Mouse (Mus musculus): ENCODE results near the gene Tecpr2. TPM values are rescaled to one million over a fixed set of nuclear protein-coding genes. Genes with fewer than 3 reads are reported as not detected.
A peak's percentile ranks its signal among the peaks of the same experiment; 100 is the strongest.

Gene Tecpr2
- total RNA-seq, 2 experiments from 2014 or later = 5.1 to 6.6 TPM

DNA sequence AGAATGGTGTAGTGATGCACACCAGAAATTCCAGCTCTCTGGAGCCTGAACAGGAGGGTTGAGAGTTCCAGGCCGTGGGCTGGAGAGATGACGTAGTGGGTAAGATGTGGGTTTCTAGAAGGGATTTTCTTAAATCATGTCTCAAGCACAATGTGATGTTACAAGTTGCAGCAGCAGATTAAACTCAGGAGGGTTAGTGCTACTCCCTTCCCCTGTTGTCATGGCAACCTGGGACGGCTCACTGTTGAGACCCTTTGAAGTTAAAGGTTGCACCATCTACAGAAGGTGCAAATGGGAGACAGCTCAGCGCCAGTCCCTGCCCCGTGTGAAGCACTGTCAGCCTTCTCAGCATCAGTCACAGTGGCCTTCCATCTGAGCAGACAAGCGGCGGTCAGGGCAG lies 27.8 kb upstream of the Tecpr2 start:
- no peak for ATAC-seq (replicated peaks; ENCODE audit: poor library complexity, severe bottlenecking)

DNA sequence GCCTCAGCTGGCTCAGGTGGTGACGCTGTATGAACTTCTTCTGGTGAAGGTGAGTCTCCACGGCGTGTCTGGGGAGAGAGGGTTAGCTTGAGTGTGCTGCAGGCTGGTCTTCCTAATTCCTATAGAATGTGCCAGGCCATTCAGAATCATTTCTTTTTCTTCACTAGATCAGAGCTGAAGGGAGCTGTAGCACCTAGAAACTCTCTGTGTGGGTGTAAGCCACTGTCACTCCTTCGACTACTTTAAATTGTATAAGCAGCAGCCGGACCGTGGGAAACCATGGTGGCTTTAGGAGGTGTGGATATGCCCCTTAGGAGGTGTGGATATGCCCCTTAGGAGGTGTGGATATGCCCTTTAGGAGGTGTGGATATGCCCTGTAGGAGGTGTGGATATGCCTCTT lies 25.1 kb upstream of the Tecpr2 start:
- no peak for ATAC-seq (replicated peaks; ENCODE audit: poor library complexity, severe bottlenecking)

DNA sequence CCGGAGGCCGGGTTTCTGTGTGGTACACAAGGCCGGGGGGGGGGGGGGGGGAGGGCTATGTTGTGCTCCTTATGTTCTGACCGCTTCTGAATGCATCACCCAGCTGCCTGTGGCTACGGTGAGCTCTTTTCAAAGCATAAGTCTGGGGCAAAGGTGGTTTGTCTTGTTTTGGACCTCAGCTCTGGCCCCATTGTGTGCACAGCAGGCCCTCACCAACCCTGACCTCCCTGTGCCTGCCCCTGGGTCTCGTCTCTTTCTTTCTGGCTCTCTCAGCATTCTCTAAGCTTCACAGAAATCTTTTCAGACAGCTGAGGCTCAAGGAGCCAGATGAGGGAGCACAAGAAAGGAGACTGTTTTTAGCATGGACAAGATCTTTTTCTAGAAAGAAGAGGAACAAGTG lies 23.5 kb upstream of the Tecpr2 start:
- no peak for ATAC-seq (replicated peaks; ENCODE audit: poor library complexity, severe bottlenecking)

DNA sequence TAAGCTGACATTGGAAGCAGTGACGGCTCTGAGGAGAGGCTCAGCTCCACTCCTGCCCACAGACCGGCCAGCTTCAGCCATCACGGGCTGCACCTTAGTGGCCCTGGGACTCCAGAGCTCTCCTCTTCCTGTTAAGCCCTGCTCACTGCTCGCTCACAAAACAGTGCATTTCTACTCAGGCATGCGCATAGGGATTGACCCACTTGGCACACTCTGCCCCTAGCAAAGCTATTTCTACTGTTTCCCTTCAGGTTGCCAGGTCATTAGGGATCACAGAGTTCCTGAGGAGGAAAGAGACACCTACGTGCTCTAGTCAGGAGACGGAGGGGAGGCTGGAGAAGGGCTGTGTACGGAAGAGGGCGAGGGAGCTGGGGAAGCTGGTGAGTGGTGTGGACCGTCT lies 23.1 kb upstream of the Tecpr2 start:
- no peak for ATAC-seq (replicated peaks; ENCODE audit: poor library complexity, severe bottlenecking)

DNA sequence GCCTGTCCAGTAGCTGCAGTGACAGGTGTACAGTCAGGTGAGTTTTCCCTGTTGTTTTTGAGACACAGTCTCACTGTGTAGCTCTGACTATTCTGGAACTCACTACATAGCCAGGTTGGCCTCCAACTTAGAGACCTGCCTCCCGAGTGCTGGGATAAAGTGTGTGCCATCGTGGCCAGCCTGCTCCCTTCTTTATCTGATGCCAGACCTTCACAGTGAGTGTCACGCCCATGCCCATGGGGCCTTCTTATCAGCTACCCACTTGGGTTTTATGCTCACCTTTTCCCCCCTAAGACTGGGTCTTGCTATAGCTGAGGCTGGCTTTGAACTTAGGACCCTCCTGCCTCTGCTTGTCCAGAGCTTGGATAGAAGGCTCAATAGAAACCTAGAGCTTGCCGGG lies 19.0 kb upstream of the Tecpr2 start:
- no peak for ATAC-seq (replicated peaks; ENCODE audit: poor library complexity, severe bottlenecking)

DNA sequence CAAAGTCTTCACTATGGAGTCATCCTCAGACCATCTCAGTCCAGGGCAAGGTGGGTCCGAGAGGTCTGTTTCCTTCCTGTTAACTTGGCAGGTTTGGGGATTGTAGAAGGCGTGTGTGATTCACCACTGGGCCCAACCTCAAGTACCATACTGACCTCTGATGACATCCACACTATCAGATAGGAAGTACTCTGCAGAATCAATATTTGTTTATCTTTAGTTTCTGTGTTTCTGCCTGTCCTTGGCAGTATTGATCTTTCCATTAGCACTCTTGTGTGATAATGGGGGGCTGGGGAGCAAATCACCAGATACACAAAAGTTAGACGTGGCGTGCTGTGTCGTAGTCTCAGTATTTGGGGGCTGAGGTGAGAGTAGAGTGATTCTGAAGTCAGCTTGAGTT lies 17.8 kb upstream of the Tecpr2 start:
- ATAC-seq (replicated peaks; ENCODE audit: poor library complexity, severe bottlenecking) = no peak

DNA sequence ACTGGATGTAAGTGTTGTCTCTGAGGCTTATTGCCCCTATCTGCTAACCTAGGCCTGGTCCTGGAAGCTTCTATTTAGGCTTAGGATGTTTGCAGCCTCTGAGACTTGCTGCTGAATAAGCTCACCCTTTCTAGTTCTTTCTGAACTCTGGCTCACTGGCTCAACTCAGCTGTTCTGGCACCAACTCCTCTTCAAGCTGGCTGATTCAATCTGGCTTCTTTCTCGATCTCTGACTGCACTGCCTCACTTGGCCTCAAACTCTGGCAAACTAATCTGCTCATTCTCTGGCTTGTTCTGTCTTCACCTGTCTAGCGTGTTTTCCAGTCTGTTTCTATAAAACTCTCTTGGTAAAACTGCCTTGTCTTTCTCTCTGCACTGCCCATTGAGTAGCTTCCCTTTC lies 13.7 kb upstream of the Tecpr2 start:
- no peak for ATAC-seq (replicated peaks; ENCODE audit: poor library complexity, severe bottlenecking)

DNA sequence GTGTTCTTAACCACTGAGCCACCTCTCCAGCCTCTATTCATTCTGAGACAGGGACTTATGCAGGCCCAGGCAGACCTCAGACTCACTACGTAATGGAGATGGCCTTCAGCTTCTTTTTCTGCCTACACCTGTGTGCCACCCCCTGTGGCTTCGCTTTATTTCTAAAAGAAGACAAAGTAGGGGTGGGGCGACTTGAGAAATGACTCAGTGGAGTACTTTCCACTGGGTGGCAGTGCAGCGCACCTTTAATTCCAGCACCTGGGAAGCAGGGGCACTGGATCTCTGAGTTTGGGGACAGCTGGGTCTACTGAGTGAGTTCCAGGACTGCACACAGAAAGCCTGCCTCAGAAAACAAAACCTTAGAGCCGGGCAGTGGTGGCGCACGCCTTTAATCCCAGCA lies 6.8 kb upstream of the Tecpr2 start:
- ATAC-seq (replicated peaks; ENCODE audit: poor library complexity, severe bottlenecking) = no peak

DNA sequence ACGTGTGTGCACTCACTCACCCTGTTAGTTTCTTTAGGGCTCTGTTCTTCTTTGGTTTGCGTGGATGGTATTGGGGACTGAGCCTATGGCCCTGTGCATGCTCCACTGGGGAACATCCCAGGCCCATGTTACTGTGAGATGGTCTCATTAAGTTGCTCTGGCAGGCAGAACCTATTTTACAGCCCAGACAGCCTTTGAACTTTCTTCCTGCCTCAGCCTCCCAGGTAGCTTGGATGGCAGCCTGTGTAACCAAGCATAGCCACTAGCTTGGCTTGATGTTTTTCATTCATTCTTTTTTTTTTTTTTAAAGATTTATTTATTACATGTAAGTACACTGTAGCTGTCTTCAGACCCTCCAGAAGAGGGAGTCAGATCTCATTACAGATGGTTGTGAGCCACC lies 3.8 kb upstream of the Tecpr2 start:
- no peak for ATAC-seq (replicated peaks; ENCODE audit: poor library complexity, severe bottlenecking)

DNA sequence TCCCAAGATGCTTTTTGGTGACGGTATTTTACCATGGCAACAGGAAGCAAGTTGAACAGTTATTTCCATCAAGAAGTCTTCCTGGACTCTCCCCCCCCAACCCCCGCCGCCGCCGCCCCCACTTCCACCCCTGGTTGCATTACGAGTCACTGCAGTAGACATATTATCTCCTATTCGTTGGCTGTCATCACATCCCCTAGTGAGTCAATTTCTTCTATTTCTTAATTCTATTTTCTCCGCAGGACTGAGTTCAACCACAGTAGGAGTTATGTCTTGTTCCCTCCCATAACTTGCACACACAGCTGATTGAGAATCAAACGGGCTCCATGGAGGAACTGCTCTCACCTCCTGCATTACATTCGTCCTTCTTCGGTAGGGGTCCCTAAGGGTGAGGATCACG lies 958 bp upstream of the Tecpr2 start:
- peak; percentile 34 for ATAC-seq (replicated peaks; ENCODE audit: poor library complexity, severe bottlenecking)

DNA sequence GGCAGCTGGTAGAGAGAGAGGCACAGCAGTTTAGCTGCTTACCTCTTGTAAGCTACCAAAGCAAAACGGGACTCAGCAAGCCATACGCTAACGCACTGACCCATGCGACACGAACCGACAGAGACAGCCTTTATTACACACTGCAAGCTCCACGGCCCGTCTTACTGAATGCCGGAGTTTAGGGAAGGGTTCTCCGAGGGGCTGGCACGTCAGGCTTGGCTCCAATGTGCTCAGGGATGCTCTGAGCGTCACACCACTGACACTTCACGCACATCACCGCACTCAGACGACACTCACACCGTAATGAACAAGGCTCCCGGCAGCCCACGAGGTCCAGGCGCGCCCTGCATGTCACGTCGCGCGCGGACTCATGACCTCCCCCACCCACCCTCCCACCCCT lies 458 bp upstream of the Tecpr2 start:
- peak; percentile 30 for ATAC-seq (replicated peaks; ENCODE audit: poor library complexity, severe bottlenecking)

DNA sequence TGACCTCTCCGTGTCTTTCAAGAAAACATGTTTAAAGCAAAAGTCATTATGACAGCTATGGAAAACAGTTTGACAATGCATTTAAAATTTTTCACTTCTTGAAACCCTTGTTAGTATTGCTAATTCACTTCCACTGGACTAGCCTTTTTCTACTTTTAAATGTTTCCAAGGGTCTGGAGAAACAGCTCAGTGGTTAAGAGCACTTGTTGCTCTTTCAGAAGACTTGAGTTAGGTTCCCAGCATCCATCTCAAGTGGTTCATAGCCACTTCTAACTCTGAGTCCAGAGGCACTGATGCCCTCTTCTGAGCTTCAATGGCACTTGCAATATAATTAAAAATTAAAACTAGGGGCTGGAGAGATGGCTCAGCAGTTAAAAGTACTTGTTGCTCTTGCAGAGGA lies 2.8 kb downstream of the Tecpr2 start:
- ATAC-seq (replicated peaks; ENCODE audit: poor library complexity, severe bottlenecking) = no peak

DNA sequence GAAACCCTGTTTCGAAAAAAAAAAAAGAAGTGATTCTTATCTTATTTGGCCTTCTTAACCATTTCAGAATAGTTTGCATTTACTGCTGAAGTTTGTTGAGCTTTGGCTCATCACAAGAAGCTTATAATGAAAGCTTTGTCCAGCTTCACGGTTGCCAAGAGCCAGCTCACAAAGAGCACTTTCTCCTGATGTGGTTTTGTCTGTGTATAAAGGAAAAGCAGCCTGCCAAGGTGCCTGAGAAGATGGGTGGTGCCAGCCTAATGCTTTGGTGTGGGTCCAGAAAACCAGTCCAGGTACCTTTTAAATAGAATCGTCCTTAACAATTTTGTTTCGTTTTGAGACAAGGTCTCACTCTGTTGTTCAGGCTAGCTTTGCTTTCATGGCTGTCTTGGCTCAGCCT lies 13.0 kb downstream of the Tecpr2 start:
- ATAC-seq (replicated peaks; ENCODE audit: poor library complexity, severe bottlenecking) = no peak

DNA sequence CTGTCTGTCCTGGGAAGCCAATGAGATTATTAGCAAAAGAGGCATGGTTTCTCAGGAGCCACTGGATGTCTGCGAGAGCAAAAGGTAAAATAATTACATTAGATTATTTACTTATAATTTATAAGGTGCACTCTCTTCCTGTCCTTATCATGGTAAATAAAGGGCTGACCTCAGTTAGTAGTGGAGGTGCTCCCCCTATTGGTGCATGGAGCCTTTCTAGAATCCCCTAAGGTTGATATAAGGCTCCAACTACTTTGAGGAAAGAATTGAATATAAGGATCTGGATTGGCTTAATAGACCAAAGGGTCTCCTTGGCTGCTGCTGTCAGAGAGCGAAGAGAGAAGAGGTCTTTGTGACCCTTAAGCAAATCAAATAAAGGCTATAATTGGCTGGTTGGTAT lies 14.5 kb downstream of the Tecpr2 start:
- no peak for ATAC-seq (replicated peaks; ENCODE audit: poor library complexity, severe bottlenecking)

DNA sequence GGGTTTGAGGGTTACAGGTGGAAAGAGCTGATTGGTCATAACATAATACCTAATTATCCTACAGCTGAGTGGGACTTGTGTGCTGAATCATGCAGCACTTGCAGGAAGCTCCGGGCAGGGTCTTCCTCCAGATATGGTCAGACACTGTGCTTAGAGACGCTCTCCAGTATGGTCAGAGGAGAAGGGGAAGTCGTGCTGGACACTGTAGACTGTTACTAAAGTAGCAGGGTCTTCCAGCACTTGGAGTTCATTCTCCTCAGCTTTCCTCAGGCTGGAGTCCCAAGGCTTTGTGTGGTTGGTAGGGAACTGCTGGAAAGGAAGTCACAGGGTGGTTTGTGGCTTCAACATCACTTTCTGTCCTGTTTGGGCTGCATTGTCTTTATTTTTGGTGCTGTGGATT lies 18.8 kb downstream of the Tecpr2 start:
- ATAC-seq (replicated peaks; ENCODE audit: poor library complexity, severe bottlenecking) = peak; percentile 89

DNA sequence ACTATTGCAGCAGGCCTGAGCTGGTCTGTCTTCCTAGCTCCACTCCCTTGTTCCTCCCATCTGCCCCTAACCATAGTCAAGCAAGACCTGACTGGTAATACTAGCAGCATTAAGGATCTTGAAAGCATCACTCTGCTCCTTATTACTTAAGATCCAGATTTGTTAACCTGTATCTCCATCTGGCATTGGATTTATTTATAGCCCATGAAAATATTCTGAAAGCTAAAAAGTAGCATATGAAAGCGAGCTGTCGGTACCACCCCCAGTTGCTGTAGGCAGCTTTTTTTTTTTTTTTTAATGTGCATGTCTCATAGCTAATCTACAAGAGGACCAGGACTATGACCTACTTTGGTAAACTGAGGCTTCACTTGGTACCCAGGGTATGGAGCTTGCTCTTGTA lies 20.9 kb downstream of the Tecpr2 start:
- ATAC-seq (replicated peaks; ENCODE audit: poor library complexity, severe bottlenecking) = no peak

DNA sequence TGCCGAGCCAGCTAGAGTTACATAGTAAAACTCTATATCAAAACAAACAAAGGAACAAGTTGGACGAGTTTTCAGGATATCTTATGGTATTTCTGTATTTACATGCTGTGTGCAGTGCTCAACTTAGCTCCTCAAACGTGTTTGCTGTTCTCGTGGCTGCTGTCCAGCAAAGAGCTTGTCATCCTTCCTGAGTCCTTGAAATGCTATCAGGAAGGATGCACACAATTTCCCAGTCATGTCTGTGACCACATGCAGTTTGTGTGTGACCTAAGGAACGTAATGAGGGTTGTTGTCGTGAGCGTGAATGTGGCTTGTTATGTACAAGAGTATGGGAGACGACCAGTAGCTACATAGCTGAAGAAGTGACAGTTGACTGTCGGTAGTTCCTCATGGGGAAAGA lies 26.7 kb downstream of the Tecpr2 start:
- no peak for ATAC-seq (replicated peaks; ENCODE audit: poor library complexity, severe bottlenecking)

DNA sequence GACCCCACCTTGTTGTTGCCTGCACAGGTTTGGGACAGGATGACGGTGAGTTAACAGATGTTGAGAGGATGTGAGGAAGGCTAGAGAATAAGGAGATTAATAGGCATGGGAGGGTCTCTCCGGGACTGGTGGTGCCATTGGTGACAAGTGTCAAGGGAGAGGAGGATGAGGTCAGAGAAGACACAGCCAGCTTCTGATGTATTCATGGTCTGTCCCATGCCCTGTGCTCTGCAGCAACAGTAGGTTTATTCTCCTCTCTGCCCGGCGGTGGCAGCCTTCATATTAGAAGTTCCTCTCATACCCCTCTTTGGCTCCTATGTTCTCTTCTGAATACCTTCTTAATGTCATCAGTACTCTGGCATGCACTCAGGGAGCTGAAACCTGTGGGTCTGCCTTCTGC lies 31.2 kb downstream of the Tecpr2 start:
- ATAC-seq (replicated peaks; ENCODE audit: poor library complexity, severe bottlenecking) = no peak

DNA sequence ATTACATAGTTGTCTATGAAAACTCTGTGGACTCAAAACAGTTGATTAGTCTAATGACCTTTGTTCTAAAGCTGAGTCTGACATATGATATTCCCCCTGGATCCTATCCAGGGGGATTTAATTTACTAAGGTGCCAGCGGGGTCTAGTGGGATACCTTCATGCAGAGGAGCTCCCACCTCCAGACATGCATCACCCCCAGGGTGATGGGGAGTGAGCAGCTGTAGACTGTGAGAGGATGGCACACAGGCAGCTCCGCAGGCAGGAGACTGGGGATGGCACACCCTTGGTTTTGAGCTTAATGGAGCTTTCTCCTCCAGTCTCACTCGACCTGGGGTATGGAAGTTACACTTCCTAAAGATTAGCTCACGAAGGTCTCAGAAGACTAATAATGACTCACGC lies 32.5 kb downstream of the Tecpr2 start:
- no peak for ATAC-seq (replicated peaks; ENCODE audit: poor library complexity, severe bottlenecking)

DNA sequence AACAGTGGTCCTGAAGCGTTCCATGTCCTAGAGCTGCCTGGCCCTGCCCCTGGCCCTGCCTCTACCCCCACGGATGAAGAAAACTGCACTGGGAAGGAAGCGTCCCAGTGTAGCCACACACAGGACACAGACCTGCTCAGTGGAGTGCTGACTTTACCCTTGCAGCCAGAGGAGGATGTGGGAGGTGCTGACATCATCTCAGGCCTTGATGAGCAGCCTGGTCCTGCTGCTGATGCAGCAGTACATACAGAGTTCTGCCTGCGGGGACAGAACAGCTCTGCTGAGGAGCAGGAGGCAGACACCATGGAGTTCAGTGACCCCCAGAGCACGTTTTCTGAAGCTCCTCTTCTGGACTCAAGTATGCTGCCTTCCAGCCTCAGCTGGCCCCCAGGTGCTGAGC lies 43.8 kb downstream of the Tecpr2 start:
- no peak for ATAC-seq (replicated peaks; ENCODE audit: poor library complexity, severe bottlenecking)

DNA sequence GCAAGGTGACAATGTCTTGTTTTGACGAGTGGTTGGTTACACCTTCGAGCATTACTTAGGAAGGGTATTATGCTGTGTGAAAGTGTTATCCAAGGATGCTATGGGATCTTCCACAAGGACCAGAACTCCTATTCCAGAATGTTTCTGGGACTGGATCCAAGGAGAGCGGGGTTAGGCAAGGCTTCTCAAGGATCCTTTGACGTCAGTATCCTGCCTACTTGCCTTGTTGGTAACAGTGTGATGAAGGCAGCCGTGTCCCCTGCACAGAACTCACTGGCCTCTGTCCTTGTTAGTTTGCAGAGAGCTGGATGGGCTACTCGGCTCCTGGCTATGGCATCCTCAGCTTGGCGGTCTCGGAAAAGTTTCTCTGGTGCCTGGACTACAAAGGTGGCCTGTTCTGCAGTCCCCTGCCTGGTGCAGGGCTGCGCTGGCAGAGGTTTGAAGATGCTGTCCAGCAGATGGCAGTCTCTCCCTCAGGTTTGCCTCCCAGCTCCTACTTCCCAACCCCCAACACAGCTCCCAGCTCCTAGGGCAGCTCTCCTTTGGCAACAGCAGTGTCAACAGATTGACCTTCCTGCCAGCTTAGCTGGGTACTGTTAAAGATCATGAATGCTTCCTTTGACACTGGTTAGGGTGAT lies 47.0 kb downstream of the Tecpr2 start:
- peak; percentile 89 for ATAC-seq (replicated peaks; ENCODE audit: poor library complexity, severe bottlenecking)

DNA sequence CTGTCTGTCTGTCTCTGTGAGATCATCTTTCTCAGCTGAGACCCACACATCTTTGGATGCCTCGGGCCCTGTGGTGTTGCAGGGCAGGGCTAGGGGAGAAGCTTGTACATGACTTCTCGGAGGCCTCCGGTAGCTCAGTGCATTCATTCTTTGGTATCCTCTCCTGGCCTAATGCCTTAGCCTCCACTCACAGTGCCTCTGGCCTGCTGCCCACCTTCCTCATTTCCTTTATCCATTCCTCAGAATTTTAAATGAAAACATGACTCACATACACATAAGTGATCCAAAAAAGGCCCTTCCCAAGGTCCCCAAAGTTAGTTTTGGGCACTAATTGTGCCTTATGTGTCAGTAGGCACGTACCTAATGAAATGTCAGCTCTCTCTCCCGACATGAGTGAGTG lies 48.4 kb downstream of the Tecpr2 start:
- ATAC-seq (replicated peaks; ENCODE audit: poor library complexity, severe bottlenecking) = no peak

DNA sequence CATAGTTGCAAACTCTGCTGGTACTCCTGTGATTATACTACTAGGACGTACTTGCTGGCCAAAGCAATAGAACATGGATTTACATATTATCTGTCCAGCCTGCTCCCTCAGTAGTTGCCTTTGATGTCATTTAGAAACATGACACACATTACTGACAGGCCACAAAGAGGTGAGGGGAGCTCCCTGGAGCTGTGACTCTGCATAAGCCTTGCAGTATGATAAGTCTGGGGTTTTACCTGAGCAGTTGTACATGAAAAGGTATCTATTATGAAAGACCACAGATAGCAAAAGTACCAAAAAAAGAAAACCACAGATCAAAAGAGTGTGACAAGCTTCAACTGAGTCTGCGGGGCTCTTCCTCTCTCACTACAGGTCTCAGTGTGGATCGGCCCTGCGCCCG lies 50.3 kb downstream of the Tecpr2 start:
- ATAC-seq (replicated peaks; ENCODE audit: poor library complexity, severe bottlenecking) = no peak
